Mouse (Mus musculus) CH12.LX (cell line): ENCODE results near the gene Pklr. TPM values are rescaled to one million over a fixed set of nuclear protein-coding genes. Genes with fewer than 3 reads are reported as not detected.

Experiments
- DNase-seq: peaks from one replicate; pipeline ENCODE4 v3.0.0-alpha.2; 2013; ENCODE audit errors: extremely low read depth
- H3K27ac ChIP-seq: 2 replicates; pipeline ENCODE4 v1.5.1; 2012; ENCODE audit warnings: low read depth, mild to moderate bottlenecking, control low read depth, moderate library complexity; ENCODE audit not compliant: insufficient read depth
- H3K27me3 ChIP-seq: replicated peaks from 2 replicates; pipeline ENCODE3; 2012; ENCODE audit warnings: inconsistent platforms
- H3K36me3 ChIP-seq, 2 experiments: replicated peaks in 1 of 2; 2 replicates each; pipeline versions ENCODE3 to v1.6.1; 2012; ENCODE audit warnings: inconsistent platforms in 1 of 2, low read length in 1 of 2, mild to moderate bottlenecking in 1 of 2, mixed read lengths in 1 of 2, moderate library complexity in 1 of 2; ENCODE audit not compliant: control insufficient read depth in 1 of 2, insufficient read depth in 1 of 2
- H3K4me1 ChIP-seq, 2 experiments: 2 replicates each; pipeline ENCODE4 v1.6.1; 2012; ENCODE audit warnings: inconsistent platforms in 1 of 2, moderate library complexity in 1 of 2; ENCODE audit not compliant: insufficient read depth in 2 of 2, control insufficient read depth in 1 of 2
- H3K4me2 ChIP-seq: 2 replicates; pipeline ENCODE4 v1.6.1; 2012; ENCODE audit warnings: low read depth, mild to moderate bottlenecking, control low read depth; ENCODE audit not compliant: poor library complexity, insufficient read depth, severe bottlenecking
- H3K4me3 ChIP-seq, 3 experiments: fragments of 150-350 bp in 1 of 3; sonication (generic) in 1 of 3; replicated peaks in 1 of 3; 2 replicates each; pipeline versions ENCODE3 to v1.5.1; 2011 to 2012; ENCODE audit warnings: low read depth in 2 of 3, low read length in 2 of 3, mild to moderate bottlenecking in 2 of 3, moderate library complexity in 2 of 3, control low read depth in 1 of 3, improper control_type of control experiment in 1 of 3, inconsistent platforms in 1 of 3, mixed read lengths in 1 of 3; ENCODE audit not compliant: poor library complexity in 1 of 3
- H3K79me2 ChIP-seq: replicated peaks from 2 replicates; pipeline ENCODE4 v1.6.1; 2012; ENCODE audit warnings: mild to moderate bottlenecking, moderate library complexity; ENCODE audit not compliant: control insufficient read depth, poor library complexity, insufficient read depth, severe bottlenecking; ENCODE audit errors: extremely low read depth
- H3K9ac ChIP-seq: 2 replicates; pipeline ENCODE4 v1.6.1; 2012; ENCODE audit warnings: low read depth, mild to moderate bottlenecking, control low read depth, moderate library complexity; ENCODE audit not compliant: insufficient read depth
- H3K9me3 ChIP-seq: replicated peaks from 2 replicates; pipeline ENCODE3; 2012; ENCODE audit warnings: low read length, inconsistent platforms, mixed read lengths
- E2F4 ChIP-seq: IDR thresholded peaks from 2 replicates; pipeline ENCODE4 v1.6.1; 2011; ENCODE audit warnings: low read depth, low read length, improper control_type of control experiment; ENCODE audit not compliant: insufficient replicate concordance
- ELF1 ChIP-seq: IDR thresholded peaks from 2 replicates; pipeline ENCODE4 v1.6.1; 2014; ENCODE audit warnings: low read depth, mild to moderate bottlenecking, inconsistent platforms, low read length, improper control_type of control experiment
- ETS1 ChIP-seq: conservative IDR thresholded peaks from 2 replicates; pipeline ENCODE4 v1.6.1; 2012; ENCODE audit warnings: low read depth, mild to moderate bottlenecking, inconsistent platforms, low read length, improper control_type of control experiment, moderate library complexity
- GABPA ChIP-seq: IDR thresholded peaks from 2 replicates; pipeline ENCODE4 v1.6.1; 2012; ENCODE audit warnings: low read depth, low read length, improper control_type of control experiment, inconsistent platforms; ENCODE audit not compliant: insufficient replicate concordance
- IRF4 ChIP-seq: IDR thresholded peaks from 2 replicates; pipeline ENCODE4 v1.6.1; 2014; ENCODE audit warnings: low read depth, mild to moderate bottlenecking, inconsistent platforms, low read length, improper control_type of control experiment
- JUND ChIP-seq: conservative IDR thresholded peaks from 2 replicates; pipeline ENCODE4 v1.6.1; 2011; ENCODE audit warnings: low read depth, low read length, improper control_type of control experiment
- KAT2A ChIP-seq: IDR thresholded peaks from 2 replicates; pipeline ENCODE4 v1.6.1; 2012; ENCODE audit warnings: low read length, improper control_type of control experiment, inconsistent platforms; ENCODE audit not compliant: insufficient replicate concordance
- MAFK ChIP-seq: IDR thresholded peaks from 2 replicates; pipeline ENCODE4 v1.6.1; 2011; ENCODE audit warnings: low read length, improper control_type of control experiment; ENCODE audit not compliant: insufficient replicate concordance
- MAZ ChIP-seq: IDR thresholded peaks from 2 replicates; pipeline ENCODE4 v1.6.1; 2012; ENCODE audit warnings: low read depth, mild to moderate bottlenecking, inconsistent platforms, low read length, improper control_type of control experiment, moderate library complexity
- NELFE ChIP-seq: IDR thresholded peaks from 2 replicates; pipeline ENCODE4 v1.6.1; 2011; ENCODE audit warnings: low read depth, low read length, improper control_type of control experiment
- POLR2AphosphoS2 ChIP-seq: IDR thresholded peaks from 2 replicates; pipeline ENCODE4 v1.6.1; 2011; ENCODE audit warnings: low read depth, low read length, improper control_type of control experiment
- RAD21 ChIP-seq: IDR thresholded peaks from 2 replicates; pipeline ENCODE4 v1.6.1; 2011; ENCODE audit warnings: low read depth, mild to moderate bottlenecking, low read length, improper control_type of control experiment, moderate library complexity
- RCOR1 ChIP-seq: conservative IDR thresholded peaks from 2 replicates; pipeline ENCODE4 v1.6.1; 2012; ENCODE audit warnings: low read depth, mild to moderate bottlenecking, inconsistent platforms, low read length, improper control_type of control experiment
- SMC3 ChIP-seq: IDR thresholded peaks from 2 replicates; pipeline ENCODE4 v1.6.1; 2011; ENCODE audit warnings: low read depth, low read length, improper control_type of control experiment
- TBP ChIP-seq: conservative IDR thresholded peaks from 2 replicates; pipeline ENCODE4 v1.6.1; 2011; ENCODE audit warnings: low read depth, low read length, improper control_type of control experiment
- USF1 ChIP-seq: IDR thresholded peaks from 2 replicates; pipeline ENCODE4 v1.6.1; 2014; ENCODE audit warnings: low read depth, mild to moderate bottlenecking, inconsistent platforms, low read length, improper control_type of control experiment
- USF2 ChIP-seq: conservative IDR thresholded peaks from 2 replicates; pipeline ENCODE4 v1.6.1; 2011; ENCODE audit warnings: low read depth, low read length, improper control_type of control experiment
- ZKSCAN1 ChIP-seq: IDR thresholded peaks from 2 replicates; pipeline ENCODE4 v1.6.1; 2012; ENCODE audit warnings: low read depth, inconsistent platforms, low read length, improper control_type of control experiment, borderline replicate concordance
- dilution Hi-C: fragments of 300-500 bp; cut with MboI; formaldehyde crosslinking; loops from 2 replicates; pipeline ENCODE4 v1.14.3; 2020; ENCODE audit warnings: low sequenced_read_pairs; ENCODE audit not compliant: extremely low pct_unique_long_range_greater_than_20kb, extremely low pct_ligation_motif_present
- in situ Hi-C: fragments of 300-500 bp; cut with MboI; formaldehyde crosslinking; loops from 3 replicates; pipeline ENCODE4 v1.14.3; 2019; ENCODE audit warnings: low sequenced_read_pairs, low pct_ligation_motif_present, low pct_unique_long_range_greater_than_20kb, mixed read lengths
- polyA plus RNA-seq: library from polyadenylated mRNA; unstranded; fragments of >175 nt; gene quantifications from 2 replicates; pipeline ENCODE4 v1.2.1, GENCODE M21; 2012; ENCODE audit warnings: low read depth; ENCODE audit not compliant: insufficient read length
- total RNA-seq, 2 experiments: library from RNA; depleted of rRNA; stranded (reverse); fragments of 300-350 nt in 1 of 2; fragments of >200 nt in 1 of 2; gene quantifications; 2 replicates each; pipeline ENCODE4 v1.2.3; 2012 to 2014

Gene Pklr
- total and polyA plus RNA-seq, 3 experiments: not detected

DNA sequence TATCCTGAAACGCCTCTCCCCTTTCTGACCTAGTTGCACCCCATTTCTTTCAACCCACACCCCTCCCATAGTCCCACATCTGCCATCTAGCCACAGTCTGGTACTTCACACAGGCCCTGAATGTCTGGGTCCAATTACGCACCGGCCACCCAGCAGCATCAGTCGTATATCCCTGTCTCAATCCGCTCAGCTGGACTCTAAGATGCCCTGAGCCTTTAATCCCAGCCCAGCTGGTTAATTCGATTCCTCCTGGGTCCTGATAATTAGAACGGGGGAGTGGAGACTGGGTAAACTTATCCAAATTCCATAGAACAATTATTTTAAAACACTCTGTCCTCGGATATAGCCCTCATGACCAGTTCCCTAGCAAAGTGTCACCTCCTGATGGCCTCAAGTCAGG is 9.6 kb downstream of the Pklr start:
- Histone ChIP-seq H3K9me3 (no peaks in the 10 kb centered on the region), H3K9ac (no peak overlapping the region), H3K27ac (no peak overlapping the region), H3K79me2 (no peaks in the 10 kb centered on the region), H3K4me3 (no peak overlapping the region), H3K4me2 (no peak overlapping the region), H3K36me3 (peaks cover 0 to 33% of the 10 kb centered on the region in 2 experiments), H3K27me3 (no peaks in the 10 kb centered on the region), H3K4me1 (no peaks in the 10 kb centered on the region)
- dilution Hi-C loops: no loop called here
- TF ChIP-seq MAZ: no peak
- no peak for TF ChIP-seq RAD21
- TF ChIP-seq USF1: no peak
- no peak for TF ChIP-seq RCOR1
- TF ChIP-seq IRF4: no peak
- no peak for TF ChIP-seq ZKSCAN1
- TF ChIP-seq POLR2AphosphoS2: no peak
- TF ChIP-seq TBP: no peak
- TF ChIP-seq SMC3: no peak
- TF ChIP-seq JUND: no peak
- TF ChIP-seq ETS1: no peak
- no peak for TF ChIP-seq USF2
- TF ChIP-seq ELF1: no peak
- no peak for TF ChIP-seq NELFE
- no peak for DNase-seq
- in situ Hi-C loops: no loop called here

DNA sequence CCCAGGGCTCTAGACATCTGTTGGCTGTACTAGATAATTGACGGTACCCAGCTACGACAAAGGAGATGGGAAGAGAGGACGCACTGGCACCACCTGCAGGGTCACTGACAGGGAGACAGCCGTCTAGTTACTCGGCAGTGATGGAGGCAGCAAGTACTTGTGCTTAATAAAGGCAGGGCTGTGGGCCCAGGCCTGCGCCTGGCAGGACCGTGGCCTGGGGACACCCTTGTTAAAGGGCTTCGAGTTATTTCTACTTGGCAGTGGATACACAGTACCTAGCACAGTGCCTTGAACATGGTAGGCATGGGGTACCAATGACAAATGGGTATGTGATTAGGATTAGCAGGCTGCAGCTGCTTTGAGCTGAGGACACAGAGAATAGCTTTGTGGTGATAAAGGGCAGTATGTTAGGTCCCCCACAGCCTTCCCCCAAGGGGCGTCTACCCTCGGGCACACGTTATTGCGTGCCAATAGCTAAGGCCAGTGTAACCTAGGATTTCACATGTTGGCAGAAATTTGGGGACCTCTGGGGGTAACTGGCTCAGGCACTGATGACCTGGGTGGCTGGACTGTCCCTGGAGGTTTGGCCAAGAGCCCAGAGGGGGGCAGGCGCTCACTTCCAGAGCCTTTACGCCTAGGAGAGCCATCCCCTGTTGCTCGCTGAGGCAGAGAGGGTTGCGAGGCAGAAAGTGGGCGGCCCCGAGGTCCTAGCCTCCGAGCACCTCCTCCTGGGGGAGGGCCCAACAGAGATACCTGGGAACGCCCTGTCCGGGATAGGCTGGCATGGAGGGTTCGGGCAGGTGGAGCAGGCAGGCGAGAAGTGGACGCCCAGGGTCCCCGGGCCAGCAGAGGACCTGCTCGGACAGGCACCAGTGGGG is 11.4 kb downstream of the Pklr start:
- TF ChIP-seq MAFK (no peak), JUND (no peak), KAT2A (no peak), ELF1 (no peak), GABPA (no peak), MAZ (no peak), E2F4 (no peak)
- Histone ChIP-seq H3K9ac (no peak overlapping the region), H3K4me3 (no peak overlapping the region), H3K4me1 (no peaks in the 10 kb centered on the region), H3K36me3 (peaks cover 0 to 46% of the 10 kb centered on the region in 2 experiments), H3K4me2 (no peak overlapping the region), H3K79me2 (no peaks in the 10 kb centered on the region), H3K9me3 (no peaks in the 10 kb centered on the region), H3K27me3 (no peaks in the 10 kb centered on the region), H3K27ac (no peak overlapping the region)
- dilution Hi-C loops (no loop called here), in situ Hi-C loops (no loop called here)
- DNase-seq: no peak
